Mouse (Mus musculus): ENCODE results near the gene Bcl2l12. TPM values are rescaled to one million over a fixed set of nuclear protein-coding genes. Genes with fewer than 3 reads are reported as not detected.
A peak's percentile ranks its signal among the peaks of the same experiment; 100 is the strongest.

Bcl2l12 gene
- polyA plus RNA-seq, 1 experiment from 2014 or later, result 19.2 TPM

GRCm38 (mm10) chr7:45002440-45002839 lies 3.9 kb upstream of the Bcl2l12 start:
- peaks cover 16% of the 10 kb centered on the region for H3K4me1 ChIP-seq
- WGBS, result 92% methylated on average over 7 of the region's 7 CpGs

GRCm38 (mm10) chr7:45000539-45001114 lies 2.1 kb upstream of the Bcl2l12 start:
- no peak overlapping the region for H3K27ac ChIP-seq (replicated peaks)
- H3K9ac ChIP-seq (replicated peaks), result no peak overlapping the region
- H3K4me3 ChIP-seq, result no peak overlapping the region
- ATAC-seq (replicated peaks), result no peak
- 85% methylated on average over 21 of the region's 21 CpGs for WGBS
- H3K4me2 ChIP-seq (replicated peaks), result no peak overlapping the region
- H3K9me3 ChIP-seq, result no peaks in the 10 kb centered on the region
- peaks cover 51% of the 10 kb centered on the region for H3K36me3 ChIP-seq
- no peaks in the 10 kb centered on the region for H3K27me3 ChIP-seq
- peaks cover 26% of the 10 kb centered on the region for H3K4me1 ChIP-seq

More at GRCm38 (mm10) chr7:45002440-45002839, 3.9 kb upstream of the Bcl2l12 start:
- no peak for ATAC-seq (replicated peaks)
- Histone ChIP-seq H3K27me3 (no peaks in the 10 kb centered on the region), H3K4me3 (no peak overlapping the region), H3K36me3 (peaks cover 69% of the 10 kb centered on the region), H3K4me2 (replicated peaks) (no peak overlapping the region), H3K9me3 (no peaks in the 10 kb centered on the region), H3K27ac (replicated peaks) (no peak overlapping the region), H3K9ac (replicated peaks) (no peak overlapping the region)

GRCm38 (mm10) chr7:44999753-45000152 lies 1.2 kb upstream of the Bcl2l12 start:
- Histone ChIP-seq H3K4me2 (replicated peaks) (no peak overlapping the region), H3K4me1 (peaks cover 26% of the 10 kb centered on the region), H3K9me3 (no peaks in the 10 kb centered on the region), H3K27me3 (no peaks in the 10 kb centered on the region), H3K4me3 (no peak overlapping the region), H3K9ac (replicated peaks) (no peak overlapping the region), H3K27ac (replicated peaks) (no peak overlapping the region), H3K36me3 (peaks cover 44% of the 10 kb centered on the region)
- no peak for ATAC-seq (replicated peaks)
- 88% methylated on average over 11 of the region's 11 CpGs for WGBS

GRCm38 (mm10) chr7:44997940-44998428 lies 528 bp downstream of the Bcl2l12 start:
- ATAC-seq (replicated peaks), result no peak; the same call in 1 of the 2 replicates
- 4% methylated on average over 15 of the region's 15 CpGs for WGBS
- H3K4me2 ChIP-seq (replicated peaks), result peak overlapping the region; percentile 76

GRCm38 (mm10) chr7:44997231-44997939 lies 1.1 kb downstream of the Bcl2l12 start, which contains the start of gene Irf3:
Irf3 (plus strand) TSS chr7:44997648.
- H3K27ac ChIP-seq (replicated peaks), result peak within 1 kb of the TSS; percentile 82
- no peaks in the 10 kb centered on the region for H3K9me3 ChIP-seq
- under 1% methylated on average over 43 of the region's 43 CpGs for WGBS
- peak within 1 kb of the TSS; percentile 76 for H3K4me2 ChIP-seq (replicated peaks)
- ATAC-seq (replicated peaks), result peak; percentile 91
- H3K36me3 ChIP-seq, result peaks cover 23% of the 10 kb centered on the region
- H3K27me3 ChIP-seq, result no peaks in the 10 kb centered on the region
- H3K9ac ChIP-seq (replicated peaks), result peak within 1 kb of the TSS; percentile 66
- H3K4me1 ChIP-seq, result peaks cover 26% of the 10 kb centered on the region
- H3K4me3 ChIP-seq, result peak within 1 kb of the TSS; percentile 63

More at GRCm38 (mm10) chr7:44997940-44998428, 528 bp downstream of the Bcl2l12 start:
- peaks cover 26% of the 10 kb centered on the region for H3K4me1 ChIP-seq
- peak overlapping the region; percentile 66 for H3K9ac ChIP-seq (replicated peaks)
- no peaks in the 10 kb centered on the region for H3K27me3 ChIP-seq
- H3K4me3 ChIP-seq, result peak overlapping the region; percentile 63
- no peaks in the 10 kb centered on the region for H3K9me3 ChIP-seq
- peak overlapping the region; percentile 82 for H3K27ac ChIP-seq (replicated peaks)
- peaks cover 29% of the 10 kb centered on the region for H3K36me3 ChIP-seq

GRCm38 (mm10) chr7:44996672-44997071 lies 1.8 kb downstream of the Bcl2l12 start:
- Histone ChIP-seq H3K36me3 (peaks cover 15% of the 10 kb centered on the region), H3K9me3 (no peaks in the 10 kb centered on the region)
- ATAC-seq (replicated peaks), result no peak

GRCm38 (mm10) chr7:44986879-44987718 lies 11.4 kb downstream of the Bcl2l12 start:
- Histone ChIP-seq H3K4me2 (replicated peaks) (peak overlapping the region; percentile 69), H3K9me3 (no peaks in the 10 kb centered on the region), H3K27ac (replicated peaks) (peak overlapping the region; percentile 95), H3K27me3 (no peaks in the 10 kb centered on the region), H3K4me3 (peak overlapping the region; percentile 65), H3K9ac (replicated peaks) (peak overlapping the region; percentile 67), H3K36me3 (peaks cover 10% of the 10 kb centered on the region), H3K4me1 (peaks cover 35% of the 10 kb centered on the region)
- peak; percentile 21 for ATAC-seq (replicated peaks)
- WGBS, result under 1% methylated on average over 29 of the region's 29 CpGs

More at GRCm38 (mm10) chr7:44996672-44997071, 1.8 kb downstream of the Bcl2l12 start:
- H3K27me3 ChIP-seq, result no peaks in the 10 kb centered on the region
- 0 out of 2 replicates have a peak overlapping the region, but pooled peaks have one; percentile 4 for H3K27ac ChIP-seq (replicated peaks)
- 11% methylated on average over 10 of the region's 10 CpGs for WGBS
- peak overlapping the region; percentile 76 for H3K4me2 ChIP-seq (replicated peaks)
- H3K4me3 ChIP-seq, result peak overlapping the region; percentile 63
- H3K4me1 ChIP-seq, result peaks cover 26% of the 10 kb centered on the region
- peak overlapping the region; percentile 41 for H3K9ac ChIP-seq (replicated peaks)

GRCm38 (mm10) chr7:44986192-44986878 lies 12.2 kb downstream of the Bcl2l12 start, which contains the start of gene Prmt1:
Prmt1 (minus strand) TSS chr7:44986568.
- peak; percentile 97 for ATAC-seq (replicated peaks)

GRCm38 (mm10) chr7:44985595-44986191 lies 12.8 kb downstream of the Bcl2l12 start:
- WGBS, result 1% methylated on average over 43 of the region's 45 CpGs
- peak overlapping the region; percentile 93 for H3K27ac ChIP-seq (replicated peaks)
- peak overlapping the region; percentile 97 for H3K9ac ChIP-seq (replicated peaks)
- no peaks in the 10 kb centered on the region for H3K27me3 ChIP-seq
- H3K4me3 ChIP-seq, result peak overlapping the region; percentile 65
- peaks cover 35% of the 10 kb centered on the region for H3K4me1 ChIP-seq
- peak overlapping the region; percentile 60 for H3K4me2 ChIP-seq (replicated peaks)
- peak; percentile 1 for ATAC-seq (replicated peaks)
- peaks cover 21% of the 10 kb centered on the region for H3K36me3 ChIP-seq
- H3K9me3 ChIP-seq, result no peaks in the 10 kb centered on the region

More at GRCm38 (mm10) chr7:44986192-44986878, 12.2 kb downstream of the Bcl2l12 start, which contains the start of gene Prmt1:
- peak within 1 kb of the TSS; percentile 97 for H3K9ac ChIP-seq (replicated peaks)
- H3K4me1 ChIP-seq, result peaks cover 35% of the 10 kb centered on the region
- no peaks in the 10 kb centered on the region for H3K9me3 ChIP-seq
- H3K36me3 ChIP-seq, result peaks cover 18% of the 10 kb centered on the region
- WGBS, result under 1% methylated on average over 42 of the region's 42 CpGs
- H3K4me3 ChIP-seq, result peak within 1 kb of the TSS; percentile 65
- H3K27ac ChIP-seq (replicated peaks), result peak within 1 kb of the TSS; percentile 95
- peak within 1 kb of the TSS; percentile 69 for H3K4me2 ChIP-seq (replicated peaks)
- no peaks in the 10 kb centered on the region for H3K27me3 ChIP-seq

GRCm38 (mm10) chr7:44984833-44985164 lies 13.7 kb downstream of the Bcl2l12 start:
- no peak for ATAC-seq (replicated peaks)
- Histone ChIP-seq H3K36me3 (peaks cover 29% of the 10 kb centered on the region), H3K9ac (replicated peaks) (no peak overlapping the region), H3K9me3 (no peaks in the 10 kb centered on the region), H3K27me3 (no peaks in the 10 kb centered on the region), H3K4me3 (peak overlapping the region; percentile 65), H3K27ac (replicated peaks) (0 out of 2 replicates have a peak overlapping the region, but pooled peaks have one; percentile 1), H3K4me2 (replicated peaks) (peak overlapping the region; percentile 60), H3K4me1 (peaks cover 35% of the 10 kb centered on the region)
- 30% methylated on average over 3 of the region's 3 CpGs for WGBS

Measured in forebrain, embryonic 15.5 days (tissue).